Mouse (Mus musculus) right cerebral cortex, adult 2 months (tissue): ENCODE results near the gene Arhgap44.

Experiments used
- DNase-seq, 2 experiments: peaks; one replicate each; pipeline ENCODE4 v3.0.0; 2021 to 2022; ENCODE audit warnings: low spot score in 2 of 2

Gene Arhgap44

DNA sequence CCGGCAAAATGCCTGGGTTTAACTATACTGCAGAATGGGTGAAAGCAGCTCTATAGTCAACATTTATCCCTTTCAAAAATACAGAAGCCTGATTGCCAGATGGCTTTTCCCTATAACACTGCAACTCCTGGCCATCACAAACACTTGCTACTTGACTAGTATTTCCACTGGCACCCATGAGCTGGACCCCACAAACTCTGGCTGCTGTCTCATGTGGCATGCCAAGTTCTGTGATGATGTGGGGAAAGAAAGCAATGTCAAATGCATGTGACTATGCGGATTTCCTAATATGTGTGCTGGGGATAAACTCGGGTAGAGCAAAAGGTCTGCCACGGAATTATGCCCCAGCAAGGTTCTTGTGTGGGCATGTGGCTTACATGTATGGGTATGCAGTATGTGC, 156.7 kb downstream of the Arhgap44 start:
- DNase-seq, result no peak

DNA sequence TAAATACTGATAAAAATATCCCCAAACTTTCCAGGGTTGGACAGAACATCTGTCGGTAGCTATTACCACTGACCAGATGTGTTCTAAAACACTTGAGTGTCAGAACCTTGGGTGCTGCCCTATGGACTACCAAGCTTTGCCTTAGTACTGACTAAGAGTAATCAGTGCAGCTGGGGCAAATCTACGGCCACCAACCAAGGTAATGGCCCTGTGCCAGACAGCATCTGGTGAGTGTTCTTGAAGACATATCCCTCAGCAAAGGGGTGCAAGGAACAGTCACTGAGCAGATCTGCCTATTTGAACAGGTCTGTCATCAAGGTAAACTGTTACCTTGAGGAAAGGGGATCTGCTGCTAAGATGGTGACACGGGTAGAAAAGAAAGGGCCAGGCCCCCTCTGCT, 157.9 kb downstream of the Arhgap44 start:
- no peak for DNase-seq

DNA sequence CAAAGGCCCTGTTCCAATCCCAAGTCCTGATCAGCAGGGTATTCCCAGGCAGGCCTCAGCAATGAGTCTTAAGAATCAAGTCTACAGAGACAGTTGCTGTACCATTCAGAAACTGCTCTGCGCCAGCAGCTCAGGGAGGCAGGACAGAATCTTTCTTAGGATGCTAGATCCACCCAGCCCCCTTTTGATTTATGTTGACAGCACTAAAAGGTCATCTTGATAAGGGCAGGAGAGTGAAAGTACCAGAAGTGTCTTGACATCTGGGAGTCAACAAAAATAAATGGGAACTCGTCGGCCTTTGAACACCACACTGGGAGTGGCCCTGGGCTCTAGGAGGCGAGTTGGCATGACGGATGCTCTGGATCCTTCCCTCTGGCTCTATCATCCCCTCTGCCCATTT, 159.2 kb downstream of the Arhgap44 start:
- DNase-seq, result no peak

DNA sequence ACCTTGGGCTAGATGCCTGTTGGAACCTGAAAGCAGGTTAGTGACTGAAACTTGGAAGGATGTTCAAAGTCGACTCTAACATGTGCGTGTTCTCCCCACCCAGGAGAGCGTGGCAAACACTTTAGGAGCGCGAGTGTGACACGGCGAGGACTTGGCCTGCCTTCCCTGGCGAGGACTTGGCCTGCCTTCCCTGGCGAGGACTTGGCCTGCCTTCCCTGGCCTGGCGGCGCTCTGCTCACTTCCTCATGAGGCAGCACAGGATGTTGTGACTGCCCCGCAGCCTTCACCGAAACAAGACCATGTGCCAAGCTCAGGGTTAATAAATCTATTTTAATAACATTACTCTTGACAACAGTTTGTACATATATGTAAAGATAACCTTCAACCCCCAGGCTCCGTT, 161.0 kb downstream of the Arhgap44 start:
- no peak for DNase-seq

DNA sequence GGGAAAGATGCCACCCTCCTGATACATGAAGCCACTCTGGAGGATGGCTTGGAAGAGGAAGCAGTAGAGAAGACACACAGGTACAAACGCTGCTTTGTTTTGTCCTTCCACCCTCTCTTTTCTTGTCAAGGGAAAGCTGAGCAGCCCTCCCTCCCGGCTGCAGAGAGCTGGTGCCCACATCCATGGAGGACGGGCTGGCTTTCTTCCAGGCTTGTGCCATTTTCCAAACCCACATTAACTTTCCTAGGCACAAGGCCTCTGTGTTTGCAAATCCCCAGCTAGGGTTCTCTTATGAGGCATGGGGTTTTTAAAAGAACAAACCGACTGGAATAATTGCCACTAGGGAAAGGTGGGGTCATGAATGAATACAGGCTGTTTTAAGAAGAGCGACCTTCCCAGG, 163.1 kb downstream of the Arhgap44 start:
- peak in 1 of 2 experiments; percentile 43 for DNase-seq

DNA sequence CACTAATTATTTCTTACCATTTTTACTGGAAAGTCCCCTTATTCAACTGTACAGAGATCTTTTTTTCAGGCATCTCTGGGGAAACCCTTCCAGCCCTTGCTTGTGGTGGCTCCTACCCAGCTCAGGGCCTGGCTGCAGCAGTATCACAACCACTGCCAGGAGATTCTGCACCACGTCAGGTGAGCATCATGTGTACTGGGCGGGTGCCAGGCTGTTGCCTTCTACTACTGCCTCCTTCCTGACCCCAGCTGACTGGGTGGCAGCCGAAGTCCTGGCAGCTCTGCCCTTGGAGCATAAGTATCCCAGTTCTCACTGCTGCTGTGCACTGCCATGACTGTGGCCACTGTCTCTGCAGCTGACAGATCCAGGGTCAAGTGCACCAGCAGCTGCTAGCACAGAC, 164.3 kb downstream of the Arhgap44 start:
- no peak for DNase-seq

DNA sequence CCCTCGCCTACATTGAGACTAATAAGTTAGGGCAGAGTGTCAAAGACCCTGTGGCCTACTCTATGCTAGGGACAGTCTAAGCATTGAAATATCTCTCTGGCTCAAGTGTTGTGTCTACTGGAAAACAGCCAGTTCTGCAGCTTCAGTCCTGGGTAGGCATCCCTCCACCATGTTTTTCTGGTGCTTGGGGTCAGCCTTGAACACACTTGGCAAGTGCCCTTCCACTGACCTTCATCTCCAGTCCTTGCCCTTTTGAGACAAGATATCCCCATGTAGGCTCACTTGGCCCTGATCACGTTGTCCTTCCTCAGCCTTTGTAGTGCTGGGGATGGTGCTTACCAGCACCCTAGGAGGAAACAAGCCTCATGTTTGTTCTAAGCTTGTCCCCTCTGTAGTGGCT, 174.2 kb downstream of the Arhgap44 start:
- DNase-seq, result no peak

DNA sequence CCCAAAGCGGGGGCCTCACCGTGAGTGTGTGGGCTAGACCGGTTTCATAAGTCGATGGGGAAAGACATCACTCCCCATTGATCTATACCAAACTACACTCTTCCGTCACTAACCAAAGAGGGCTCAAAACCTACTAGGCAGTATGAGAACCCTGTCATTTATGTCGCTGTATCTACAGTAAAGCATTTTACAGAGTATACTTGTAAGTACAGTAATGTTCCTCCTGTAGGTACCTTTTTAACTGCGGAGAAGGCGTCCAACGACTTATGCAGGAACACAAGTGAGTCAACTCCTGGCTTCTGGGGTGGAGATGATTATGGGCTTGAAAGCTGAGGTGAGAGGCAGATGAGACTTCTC, 183.3 kb downstream of the Arhgap44 start:
- DNase-seq, result no peak

DNA sequence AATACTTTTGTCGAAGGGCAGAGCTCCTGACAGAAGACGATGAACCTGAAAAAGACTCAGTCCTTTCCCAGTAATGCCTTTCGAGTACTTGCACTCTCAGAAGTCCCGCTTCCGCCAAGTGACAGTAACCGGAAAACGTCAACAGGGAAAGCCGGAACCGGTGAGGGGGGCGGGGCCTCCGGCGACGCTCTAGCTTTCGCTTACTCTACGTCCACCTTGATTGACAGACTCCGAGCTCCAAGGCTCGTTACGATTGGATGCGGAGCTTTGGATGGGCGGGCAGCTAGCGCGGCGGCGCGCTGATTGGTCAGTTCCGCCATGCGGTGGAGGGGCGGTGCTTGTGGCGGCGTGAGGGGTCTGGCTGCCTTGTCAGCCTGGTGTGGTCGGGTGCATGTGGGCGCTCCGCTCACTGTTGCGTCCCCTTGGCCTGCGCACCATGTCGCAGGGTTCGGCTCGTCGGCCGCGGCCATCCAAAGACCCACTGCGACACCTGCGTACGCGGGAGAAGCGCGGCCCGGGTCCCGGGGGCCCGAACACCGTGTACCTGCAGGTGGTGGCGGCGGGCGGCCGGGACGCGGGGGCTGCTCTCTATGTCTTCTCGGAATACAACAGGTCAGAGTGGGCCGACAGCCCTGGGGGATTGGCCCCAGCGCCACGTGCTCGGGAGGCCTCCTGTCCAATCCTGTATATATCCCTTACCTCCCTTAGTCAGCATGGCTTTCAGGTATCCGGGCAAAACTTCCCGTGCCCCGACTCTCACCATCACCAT, 183.9 kb downstream of the Arhgap44 start, which contains the start of gene Elac2:
TSS of gene Elac2 (plus strand) at position 319 of the 769 bp plus-strand sequence.
- peak; percentile 98 for DNase-seq

DNA sequence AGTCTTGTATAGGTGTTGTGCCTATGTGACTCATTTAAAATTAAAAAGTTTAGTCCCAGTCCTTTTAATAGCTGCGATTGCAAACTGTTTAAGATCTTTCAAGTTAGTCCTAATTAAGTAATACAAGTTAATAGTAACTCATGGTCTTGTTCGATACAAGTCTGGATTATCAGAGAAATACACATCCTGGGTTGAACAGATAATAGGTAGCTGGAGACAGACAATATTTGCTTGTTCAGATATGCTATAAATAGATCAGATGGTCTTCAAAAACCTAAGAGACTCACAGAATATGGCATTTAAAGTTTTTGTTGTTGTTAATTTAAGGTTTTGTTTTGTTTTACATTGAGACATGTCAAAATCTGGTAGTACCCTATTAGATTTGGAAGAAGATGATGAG, 190.3 kb downstream of the Arhgap44 start:
- no peak for DNase-seq

DNA sequence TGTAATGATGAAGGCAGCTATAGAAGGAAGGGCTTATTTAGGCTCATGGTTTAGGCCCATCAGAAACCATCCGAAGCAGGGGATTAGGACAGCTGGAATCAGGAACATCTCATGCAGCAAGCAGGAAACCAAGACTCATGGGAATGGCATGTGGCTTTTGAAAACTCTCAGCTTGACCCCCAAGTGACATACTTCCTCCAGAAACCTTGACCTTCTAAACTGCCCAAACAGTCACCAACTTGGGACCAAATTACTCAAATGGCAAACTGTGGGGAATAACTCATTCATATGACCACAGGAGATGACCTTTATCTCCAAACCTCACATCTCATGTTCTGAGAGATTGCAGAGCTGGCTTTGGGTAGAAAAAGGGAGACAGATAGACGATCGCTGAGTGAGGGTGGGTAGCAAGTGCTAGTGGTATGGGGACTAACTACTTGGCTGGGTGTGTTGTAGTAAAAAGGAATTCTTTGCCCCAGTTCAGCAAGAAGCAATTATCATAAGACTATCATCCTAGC, 191.2 kb downstream of the Arhgap44 start:
- no peak for DNase-seq

DNA sequence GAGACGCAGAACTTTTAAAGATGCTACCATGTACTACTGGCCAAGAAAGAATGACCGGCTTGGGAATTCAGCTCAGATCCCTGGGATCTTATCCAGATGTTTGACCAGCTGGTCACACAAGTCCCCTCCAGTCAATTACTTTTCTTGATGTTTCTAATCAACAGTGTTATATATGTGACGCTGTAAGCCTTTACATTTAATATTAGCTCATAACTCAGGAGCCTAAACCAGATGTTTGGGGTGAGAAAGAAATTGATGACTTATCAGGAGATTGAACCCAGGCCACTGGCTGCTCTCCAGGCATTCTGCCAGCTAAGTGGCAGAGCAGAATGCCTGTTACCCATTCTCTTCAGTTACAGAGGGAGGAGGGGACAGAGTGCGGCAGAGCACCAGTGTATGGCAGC, 193.8 kb downstream of the Arhgap44 start:
- no peak for DNase-seq

DNA sequence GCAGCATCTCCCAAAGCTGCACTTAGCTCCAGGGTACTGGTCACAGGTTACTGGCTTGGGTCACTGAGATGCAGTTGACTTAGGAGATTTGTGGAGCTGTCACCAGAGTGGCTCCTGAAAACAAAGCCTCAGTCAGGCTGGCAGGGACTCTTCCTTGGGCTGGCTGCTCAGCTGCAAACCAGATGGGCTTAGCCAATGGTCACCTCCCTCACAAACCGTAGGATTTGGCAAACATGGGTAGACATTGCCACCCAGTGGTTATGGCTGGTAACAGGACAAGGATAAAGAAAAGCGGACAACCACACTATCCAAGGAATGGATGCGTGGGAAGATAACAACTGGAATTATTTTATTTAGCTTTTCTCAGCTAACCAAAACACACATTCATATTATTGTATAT, 194.3 kb downstream of the Arhgap44 start:
- DNase-seq, result peak; percentile 82 to 89

DNA sequence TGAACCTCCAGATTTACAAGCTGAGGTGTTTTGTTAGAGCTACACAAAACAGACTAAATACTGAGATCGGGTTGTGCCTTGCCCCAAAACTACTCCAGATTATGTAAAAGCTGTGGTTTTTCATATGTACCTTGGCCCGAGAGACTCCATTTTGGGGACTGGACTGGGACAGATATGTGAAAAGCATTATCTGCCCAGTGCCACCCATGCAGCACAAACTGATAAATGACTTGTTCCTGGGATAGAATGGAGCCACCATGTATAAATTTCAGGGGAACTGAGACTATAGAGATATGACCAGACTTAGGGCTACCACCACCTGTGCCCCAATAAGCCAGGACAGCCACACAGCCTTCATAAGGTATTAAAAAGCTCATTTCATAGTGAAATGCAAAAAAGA, 200.1 kb downstream of the Arhgap44 start:
- no peak for DNase-seq

DNA sequence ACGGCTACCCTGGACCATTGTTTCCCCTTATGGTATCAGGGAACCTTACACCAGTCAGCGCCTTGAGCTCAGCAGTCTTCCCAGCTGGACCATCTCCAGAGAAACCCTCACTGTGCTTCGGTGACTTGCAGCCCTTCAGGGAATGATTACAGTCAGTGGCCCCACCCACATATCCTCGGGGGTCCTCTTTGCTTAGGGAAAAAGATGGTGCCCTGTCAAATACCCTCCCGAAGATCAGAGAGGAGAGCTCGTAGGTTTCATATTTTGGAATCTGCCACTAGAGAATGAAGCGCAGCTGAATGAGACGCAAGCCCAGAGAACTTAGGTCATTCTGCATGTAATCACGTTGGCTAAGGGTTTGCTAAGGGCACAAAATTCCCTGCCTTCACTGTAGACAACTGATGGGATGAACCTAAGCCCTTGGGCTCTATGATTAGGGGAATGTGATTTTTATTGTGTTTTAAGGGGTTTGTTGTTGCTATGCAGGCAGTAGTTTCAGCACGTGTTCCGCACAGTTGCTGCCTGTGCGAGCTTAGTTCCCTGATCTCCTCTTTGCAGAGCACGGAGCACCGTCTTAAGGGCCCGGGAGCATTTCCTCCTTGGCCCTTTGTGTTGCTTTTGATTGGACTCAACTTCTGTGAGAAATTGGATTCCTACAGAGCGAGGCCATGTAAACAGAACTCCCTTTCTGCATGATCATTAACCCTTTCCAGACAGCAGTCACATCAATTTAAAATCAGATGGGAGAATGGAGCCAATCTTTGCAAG, 205.6 kb downstream of the Arhgap44 start:
- DNase-seq, result no peak
